Mouse (Mus musculus) liver, postnatal 0 days (tissue): ENCODE data around the gene Ska2.

ENCODE experiments used
- CTCF ChIP-seq: sonication (generic); IDR thresholded peaks from 2 replicates; pipeline ENCODE4 v1.5.1; 2016; ENCODE audit warnings: antibody characterized with exemption, low read depth
- EP300 ChIP-seq: IDR thresholded peaks from 2 replicates; pipeline ENCODE4 v1.6.1; 2016; ENCODE audit warnings: antibody characterized with exemption, low read depth, mild to moderate bottlenecking

DNA sequence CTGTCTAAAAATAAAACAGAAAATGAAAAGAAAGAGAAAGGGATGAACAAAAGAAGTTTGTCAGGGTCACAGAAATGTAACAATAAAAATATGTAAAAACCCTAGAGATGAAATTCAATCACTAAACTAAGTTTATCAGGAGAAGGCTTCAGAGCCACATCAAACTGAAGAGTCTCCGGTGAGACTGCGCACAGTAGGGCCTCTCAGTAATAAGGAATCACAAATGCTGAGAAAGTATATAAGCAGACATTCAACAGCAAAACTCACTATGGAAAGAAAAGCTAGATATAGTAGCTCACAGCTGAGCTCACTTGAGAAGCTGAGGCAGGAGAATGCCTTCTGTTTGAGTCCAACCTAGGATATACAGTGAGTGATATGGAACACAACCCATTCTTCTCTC is 48.6 kb upstream of the Ska2 start:
- TF ChIP-seq EP300 (no peak), CTCF (no peak)
